Mouse (Mus musculus) brain, embryonic 14.5 days (tissue): ENCODE results near the gene Zfp459.
"Not testable (repeated sequence)": the region's sequence is repeated elsewhere in the genome, so short reads cannot be mapped to it uniquely, and the experiment has no call there.

Experiments
- CTCF ChIP-seq: fragments of 200-500 bp; IDR thresholded peaks from 2 replicates; pipeline ENCODE4 v1.5.1; 2012; ENCODE audit warnings: inconsistent platforms, mild to moderate bottlenecking, moderate library complexity, borderline replicate concordance; ENCODE audit not compliant: insufficient read depth, insufficient read length; ENCODE audit errors: extremely low read depth
- POLR2A ChIP-seq: fragments of 200-500 bp; IDR thresholded peaks from 2 replicates; pipeline ENCODE4 v1.6.1; 2012; ENCODE audit warnings: mild to moderate bottlenecking, inconsistent platforms, borderline replicate concordance; ENCODE audit not compliant: poor library complexity, insufficient read depth, insufficient read length, severe bottlenecking; ENCODE audit errors: extremely low read depth

- TF ChIP-seq CTCF, POLR2A: not testable (repeated sequence)
These were observed 45.9 kb downstream of the Zfp459 start, which contains the start of the genes Gm28041 and Zfp456 for GRCm38 (mm10) chr13:67375050-67375911.
